Mouse (Mus musculus): ENCODE measurements at regions not wholly inside any gene's neighbourhood (a gene's known extent, or its start where the extent isn't known, plus 50 kb on each side); places are given as distances from the start of the nearest gene placed in this dataset.

- Histone ChIP-seq H3K4me1 (replicated peaks) (no peaks in the 10 kb centered on the region), H3K4me2 (no peak overlapping the region), H3K27ac (no peak overlapping the region), H3K27me3 (no peaks in the 10 kb centered on the region), H3K9me3 (replicated peaks) (no peaks in the 10 kb centered on the region), H3K4me3 (replicated peaks) (no peak overlapping the region), H3K36me3 (no peaks in the 10 kb centered on the region), H3K9ac (no peak overlapping the region)
- no peak for DNase-seq
- no peak for ATAC-seq (ENCODE audit: low read depth)
Observed at GRCm38 (mm10) chr17:91216429-91216828, 123.6 kb upstream of the Nrxn1 start.

GRCm38 (mm10) chr17:91182574-91182973, 89.7 kb upstream of the Nrxn1 start:
- no peaks in the 10 kb centered on the region for H3K4me1 ChIP-seq (replicated peaks)
- no peak for ATAC-seq (ENCODE audit: low read depth)
- WGBS (ENCODE audit: insufficient replicate concordance): 68% methylated on average over 4 of the region's 4 CpGs
- no peak for DNase-seq
- no peaks in the 10 kb centered on the region for H3K36me3 ChIP-seq
- no peaks in the 10 kb centered on the region for H3K27me3 ChIP-seq
- H3K9me3 ChIP-seq (replicated peaks): no peaks in the 10 kb centered on the region
- no peak overlapping the region for H3K4me3 ChIP-seq (replicated peaks)
- no peak overlapping the region for H3K27ac ChIP-seq
- H3K9ac ChIP-seq: no peak overlapping the region
- H3K4me2 ChIP-seq: no peak overlapping the region

GRCm38 (mm10) chr17:91161834-91162233, 69.0 kb upstream of the Nrxn1 start:
- Histone ChIP-seq H3K4me3 (replicated peaks) (no peak overlapping the region), H3K4me2 (no peak overlapping the region), H3K9me3 (replicated peaks) (no peaks in the 10 kb centered on the region), H3K36me3 (no peaks in the 10 kb centered on the region), H3K27ac (no peak overlapping the region), H3K9ac (no peak overlapping the region), H3K27me3 (no peaks in the 10 kb centered on the region), H3K4me1 (replicated peaks) (no peaks in the 10 kb centered on the region)
- 54% methylated on average over 2 of the region's 2 CpGs for WGBS (ENCODE audit: insufficient replicate concordance)
- ATAC-seq (ENCODE audit: low read depth) (no peak), DNase-seq (no peak)

Measured in liver, embryonic 13.5 days (tissue).